Mouse (Mus musculus): ENCODE results near the gene Dusp9. TPM values are rescaled to one million over a fixed set of nuclear protein-coding genes. Genes with fewer than 3 reads are reported as not detected.

Gene Dusp9
- polyA plus RNA-seq (2014; fragmentation: Nextera tagmentation; extraction: Ambion mirVana) = 0.70 and 0.80 TPM in 2 replicates

GRCm38 (mm10) chrX:73639255-73639675 is at the start of gene Dusp9:
TSS of gene Dusp9 (plus strand) at chrX:73639419.
- H3K27me3 ChIP-seq (ENCODE audit: control insufficient read depth, insufficient read depth, low read length) = peaks cover 42% of the 10 kb centered on the region
- H3K36me3 ChIP-seq (ENCODE audit: control insufficient read depth, insufficient read depth, low read length) = no peaks in the 10 kb centered on the region
- peak within 1 kb of the TSS; percentile 76 for H3K4me2 ChIP-seq (ENCODE audit: low read length)
- H3K9me3 ChIP-seq (ENCODE audit: control insufficient read depth, low read length) = no peaks in the 10 kb centered on the region
- peaks cover 3 to 5% of the 10 kb centered on the region in 2 experiments; a peak in 1 of 4 replicates for H3K4me1 ChIP-seq (ENCODE audit: control insufficient read depth in 2 of 2, insufficient read depth in 2 of 2, low read length in 2 of 2)
- H3K9ac ChIP-seq (ENCODE audit: low read length) = peak within 1 kb of the TSS; percentile 45; the same call in 1 of the 2 replicates
- WGBS = 18% methylated on average over 28 of the region's 28 CpGs
- H3K27ac ChIP-seq (replicated peaks in 1 of 2; ENCODE audit: control insufficient read depth in 1 of 2, insufficient read depth in 1 of 2, low read depth in 2 of 2, low read length in 2 of 2) = no peak within 1 kb of the TSS
- ATAC-seq (ENCODE audit: insufficient number of reproducible peaks, insufficient read depth, low FRiP score, low read depth) = peak; percentile 51; the same call in 1 of the 2 replicates
- H3K4me3 ChIP-seq (ENCODE audit: control insufficient read depth in 1 of 2, insufficient read depth in 1 of 2, low read depth in 1 of 2, low read length in 2 of 2) = peak within 1 kb of the TSS; percentile 33 to 41

- H3K4me3 ChIP-seq (ENCODE audit: control insufficient read depth in 1 of 2, insufficient read depth in 1 of 2, low read depth in 1 of 2, low read length in 2 of 2) = no peak overlapping the region
- no peak overlapping the region for H3K4me2 ChIP-seq (ENCODE audit: low read length)
- no peaks in the 10 kb centered on the region for H3K27me3 ChIP-seq (ENCODE audit: control insufficient read depth, insufficient read depth, low read length)
- H3K4me1 ChIP-seq (ENCODE audit: control insufficient read depth in 2 of 2, insufficient read depth in 2 of 2, low read length in 2 of 2) = peaks cover 0 to 2% of the 10 kb centered on the region in 2 experiments; a peak in 1 of 4 replicates
- no peaks in the 10 kb centered on the region for H3K9me3 ChIP-seq (ENCODE audit: control insufficient read depth, low read length)
- H3K27ac ChIP-seq (replicated peaks in 1 of 2; ENCODE audit: control insufficient read depth in 1 of 2, insufficient read depth in 1 of 2, low read depth in 2 of 2, low read length in 2 of 2) = no peak overlapping the region
- no peaks in the 10 kb centered on the region for H3K36me3 ChIP-seq (ENCODE audit: control insufficient read depth, insufficient read depth, low read length)
- no peak for ATAC-seq (ENCODE audit: insufficient number of reproducible peaks, insufficient read depth, low FRiP score, low read depth)
- no peak overlapping the region for H3K9ac ChIP-seq (ENCODE audit: low read length)
- 14% methylated on average over 6 of the region's 6 CpGs for WGBS
Observed at GRCm38 (mm10) chrX:73593212-73593611, 46.0 kb upstream of the Dusp9 start.

GRCm38 (mm10) chrX:73594451-73595121 is 44.6 kb upstream of the Dusp9 start:
- Histone ChIP-seq H3K27ac (replicated peaks in 1 of 2; ENCODE audit: control insufficient read depth in 1 of 2, insufficient read depth in 1 of 2, low read depth in 2 of 2, low read length in 2 of 2) (no peak overlapping the region), H3K4me2 (ENCODE audit: low read length) (no peak overlapping the region)
- ATAC-seq (ENCODE audit: insufficient number of reproducible peaks, insufficient read depth, low FRiP score, low read depth) = no peak

GRCm38 (mm10) chrX:73595297-73595938 is 43.8 kb upstream of the Dusp9 start:
- WGBS = 57% methylated on average over 4 of the region's 4 CpGs
- no peaks in the 10 kb centered on the region for H3K36me3 ChIP-seq (ENCODE audit: control insufficient read depth, insufficient read depth, low read length)
- H3K4me2 ChIP-seq (ENCODE audit: low read length) = no peak overlapping the region
- H3K9me3 ChIP-seq (ENCODE audit: control insufficient read depth, low read length) = no peaks in the 10 kb centered on the region
- H3K9ac ChIP-seq (ENCODE audit: low read length) = no peak overlapping the region
- H3K4me3 ChIP-seq (ENCODE audit: control insufficient read depth in 1 of 2, insufficient read depth in 1 of 2, low read depth in 1 of 2, low read length in 2 of 2) = no peak overlapping the region
- no peak for ATAC-seq (ENCODE audit: insufficient number of reproducible peaks, insufficient read depth, low FRiP score, low read depth)
- peaks cover 0 to 2% of the 10 kb centered on the region in 2 experiments; a peak in 1 of 4 replicates for H3K4me1 ChIP-seq (ENCODE audit: control insufficient read depth in 2 of 2, insufficient read depth in 2 of 2, low read length in 2 of 2)
- no peak overlapping the region for H3K27ac ChIP-seq (replicated peaks in 1 of 2; ENCODE audit: control insufficient read depth in 1 of 2, insufficient read depth in 1 of 2, low read depth in 2 of 2, low read length in 2 of 2)
- H3K27me3 ChIP-seq (ENCODE audit: control insufficient read depth, insufficient read depth, low read length) = no peaks in the 10 kb centered on the region

More at GRCm38 (mm10) chrX:73594451-73595121, 44.6 kb upstream of the Dusp9 start:
- H3K9ac ChIP-seq (ENCODE audit: low read length) = no peak overlapping the region
- 35% methylated on average over 12 of the region's 12 CpGs for WGBS
- H3K4me1 ChIP-seq (ENCODE audit: control insufficient read depth in 2 of 2, insufficient read depth in 2 of 2, low read length in 2 of 2) = peaks cover 0 to 2% of the 10 kb centered on the region in 2 experiments; a peak in 1 of 4 replicates
- no peaks in the 10 kb centered on the region for H3K27me3 ChIP-seq (ENCODE audit: control insufficient read depth, insufficient read depth, low read length)
- no peak overlapping the region for H3K4me3 ChIP-seq (ENCODE audit: control insufficient read depth in 1 of 2, insufficient read depth in 1 of 2, low read depth in 1 of 2, low read length in 2 of 2)
- no peaks in the 10 kb centered on the region for H3K9me3 ChIP-seq (ENCODE audit: control insufficient read depth, low read length)
- no peaks in the 10 kb centered on the region for H3K36me3 ChIP-seq (ENCODE audit: control insufficient read depth, insufficient read depth, low read length)

GRCm38 (mm10) chrX:73601456-73601855 is 37.8 kb upstream of the Dusp9 start:
- Histone ChIP-seq H3K27me3 (ENCODE audit: control insufficient read depth, insufficient read depth, low read length) (no peaks in the 10 kb centered on the region), H3K36me3 (ENCODE audit: control insufficient read depth, insufficient read depth, low read length) (no peaks in the 10 kb centered on the region), H3K27ac (replicated peaks in 1 of 2; ENCODE audit: control insufficient read depth in 1 of 2, insufficient read depth in 1 of 2, low read depth in 2 of 2, low read length in 2 of 2) (no peak overlapping the region), H3K9ac (ENCODE audit: low read length) (no peak overlapping the region), H3K4me1 (ENCODE audit: control insufficient read depth in 2 of 2, insufficient read depth in 2 of 2, low read length in 2 of 2) (no peaks in the 10 kb centered on the region), H3K9me3 (ENCODE audit: control insufficient read depth, low read length) (no peaks in the 10 kb centered on the region), H3K4me2 (ENCODE audit: low read length) (no peak overlapping the region), H3K4me3 (ENCODE audit: control insufficient read depth in 1 of 2, insufficient read depth in 1 of 2, low read depth in 1 of 2, low read length in 2 of 2) (no peak overlapping the region)
- 68% methylated on average over 1 of the region's 1 CpGs for WGBS
- ATAC-seq (ENCODE audit: insufficient number of reproducible peaks, insufficient read depth, low FRiP score, low read depth) = no peak

- 70% methylated on average over 4 of the region's 4 CpGs for WGBS
- H3K27ac ChIP-seq (replicated peaks in 1 of 2; ENCODE audit: control insufficient read depth in 1 of 2, insufficient read depth in 1 of 2, low read depth in 2 of 2, low read length in 2 of 2) = no peak overlapping the region
Observed at GRCm38 (mm10) chrX:73613665-73614064, 25.6 kb upstream of the Dusp9 start.

GRCm38 (mm10) chrX:73615876-73616275 is 23.3 kb upstream of the Dusp9 start:
- H3K4me3 ChIP-seq (ENCODE audit: control insufficient read depth in 1 of 2, insufficient read depth in 1 of 2, low read depth in 1 of 2, low read length in 2 of 2) = no peak overlapping the region
- no peak for ATAC-seq (ENCODE audit: insufficient number of reproducible peaks, insufficient read depth, low FRiP score, low read depth)
- no peaks in the 10 kb centered on the region for H3K4me1 ChIP-seq (ENCODE audit: control insufficient read depth in 2 of 2, insufficient read depth in 2 of 2, low read length in 2 of 2)
- H3K9ac ChIP-seq (ENCODE audit: low read length) = no peak overlapping the region
- no peaks in the 10 kb centered on the region for H3K9me3 ChIP-seq (ENCODE audit: control insufficient read depth, low read length)
- no peaks in the 10 kb centered on the region for H3K36me3 ChIP-seq (ENCODE audit: control insufficient read depth, insufficient read depth, low read length)
- H3K4me2 ChIP-seq (ENCODE audit: low read length) = no peak overlapping the region
- H3K27me3 ChIP-seq (ENCODE audit: control insufficient read depth, insufficient read depth, low read length) = no peaks in the 10 kb centered on the region
- WGBS = 62% methylated on average over 1 of the region's 1 CpGs
- no peak overlapping the region for H3K27ac ChIP-seq (replicated peaks in 1 of 2; ENCODE audit: control insufficient read depth in 1 of 2, insufficient read depth in 1 of 2, low read depth in 2 of 2, low read length in 2 of 2)

More at GRCm38 (mm10) chrX:73613665-73614064, 25.6 kb upstream of the Dusp9 start:
- Histone ChIP-seq H3K4me3 (ENCODE audit: control insufficient read depth in 1 of 2, insufficient read depth in 1 of 2, low read depth in 1 of 2, low read length in 2 of 2) (no peak overlapping the region), H3K27me3 (ENCODE audit: control insufficient read depth, insufficient read depth, low read length) (no peaks in the 10 kb centered on the region), H3K4me1 (ENCODE audit: control insufficient read depth in 2 of 2, insufficient read depth in 2 of 2, low read length in 2 of 2) (no peaks in the 10 kb centered on the region), H3K9ac (ENCODE audit: low read length) (no peak overlapping the region), H3K4me2 (ENCODE audit: low read length) (no peak overlapping the region), H3K9me3 (ENCODE audit: control insufficient read depth, low read length) (no peaks in the 10 kb centered on the region), H3K36me3 (ENCODE audit: control insufficient read depth, insufficient read depth, low read length) (no peaks in the 10 kb centered on the region)
- ATAC-seq (ENCODE audit: insufficient number of reproducible peaks, insufficient read depth, low FRiP score, low read depth) = no peak

All from heart, embryonic 14.5 days (tissue).